Mouse (Mus musculus): Measurements from ENCODE around the gene Akain1.
A peak's percentile ranks its signal among the peaks of the same experiment; 100 is the strongest.

DNA sequence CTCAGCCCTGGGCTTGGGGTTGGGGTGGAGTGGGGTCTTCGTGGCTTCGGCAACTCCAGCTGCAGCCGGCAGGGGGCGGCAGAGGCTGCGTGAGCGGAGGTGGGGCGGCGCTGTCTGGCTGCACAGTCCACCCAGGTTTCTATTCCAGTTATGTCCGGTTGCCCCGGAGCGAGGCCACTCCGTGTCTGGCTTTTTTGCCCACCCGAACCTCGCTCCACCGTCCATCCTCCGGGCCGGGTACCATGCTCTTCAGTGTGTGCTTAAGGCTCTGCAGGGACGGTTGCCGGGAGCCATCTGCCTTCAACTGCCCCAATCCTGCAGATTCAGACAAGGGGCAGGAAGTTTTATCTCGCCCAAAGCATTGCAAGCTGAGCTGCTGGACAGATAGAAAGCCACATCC lies 36.3 kb downstream of the Akain1 start:
- peak; percentile 68; the same call in 1 of the 2 replicates for TF ChIP-seq CTCF (IDR thresholded peaks at IDR 0.05; ENCODE audit: extremely low read depth, insufficient read length, insufficient replicate concordance, low read depth, low read length)
- TF ChIP-seq POLR2A (IDR thresholded peaks at IDR 0.05; ENCODE audit: low read depth, low read length) = no peak
